Mouse (Mus musculus) neutrophil, adult 59 days (primary cell): ENCODE measurements around the gene F13a1. TPM values are rescaled to one million over a fixed set of nuclear protein-coding genes. Genes with fewer than 3 reads are reported as not detected.

Experiments used
- total RNA-seq, 2 experiments: library from RNA; stranded (reverse); gene quantifications; 1 replicate in 1 of 2; 2 replicates in 1 of 2; pipeline ENCODE4 v1.2.4; 2023

Gene F13a1
- 100 to 1,000 TPM; 418 to 683 TPM for total RNA-seq

DNA sequence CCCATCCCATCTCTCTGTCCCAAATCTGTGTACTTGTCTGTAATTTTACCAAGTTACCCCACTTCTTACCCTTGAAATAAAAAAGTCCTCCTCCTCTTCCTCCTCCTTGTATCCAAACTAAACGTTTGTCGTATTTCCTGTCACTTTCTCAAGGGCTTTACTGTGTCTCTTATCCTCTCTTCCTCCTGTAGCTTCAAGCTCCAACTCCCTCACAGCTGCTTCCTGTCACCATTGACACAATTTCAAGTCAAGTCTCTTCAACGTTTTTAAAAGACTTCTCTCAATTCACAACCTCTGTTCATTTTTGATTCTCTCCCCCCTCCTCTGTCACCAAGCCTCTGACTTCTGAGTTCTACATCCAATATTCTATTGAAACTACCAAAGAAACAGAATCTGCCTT, at the start of gene F13a1:
Gene F13a1 (minus strand): TSS at position 119 of the 400 bp plus-strand sequence.

